Mouse (Mus musculus): ENCODE data around the gene Gm20388. TPM values are rescaled to one million over a fixed set of nuclear protein-coding genes. Genes with fewer than 3 reads are reported as not detected.

Gm20388 gene
- polyA plus RNA-seq, 1 experiment from 2014 or later = not detected

GRCm38 (mm10) chr8:120416173-120416521 lies 505.5 kb downstream of the Gm20388 start:
- Histone ChIP-seq H3K27me3 (replicated peaks) (peaks cover 66% of the 10 kb centered on the region), H3K36me3 (no peaks in the 10 kb centered on the region), H3K4me1 (peaks cover 62% of the 10 kb centered on the region), H3K9me3 (replicated peaks) (no peaks in the 10 kb centered on the region), H3K4me2 (peak overlapping the region; percentile 55), H3K9ac (no peak overlapping the region), H3K27ac (0 out of 2 replicates have a peak overlapping the region, but pooled peaks have one; percentile 80), H3K4me3 (no peak overlapping the region)
- ATAC-seq = no peak
- WGBS (ENCODE audit: insufficient replicate concordance) = 56% methylated on average over 8 of the region's 8 CpGs

- Histone ChIP-seq H3K27ac (peak overlapping the region; percentile 80), H3K4me1 (peaks cover 65% of the 10 kb centered on the region), H3K27me3 (replicated peaks) (peaks cover 62% of the 10 kb centered on the region), H3K4me3 (no peak overlapping the region), H3K4me2 (peak overlapping the region; percentile 55), H3K9me3 (replicated peaks) (no peaks in the 10 kb centered on the region), H3K36me3 (no peaks in the 10 kb centered on the region), H3K9ac (peak overlapping the region; percentile 54)
- peak; percentile 22; the same call in 1 of the 2 replicates for ATAC-seq
- WGBS (ENCODE audit: insufficient replicate concordance) = 26% methylated on average over 33 of the region's 33 CpGs
Measured at GRCm38 (mm10) chr8:120416522-120417394, 506.1 kb downstream of the Gm20388 start.

GRCm38 (mm10) chr8:120418188-120418587 lies 507.5 kb downstream of the Gm20388 start:
- 68% methylated on average over 5 of the region's 5 CpGs for WGBS (ENCODE audit: insufficient replicate concordance)
- H3K9ac ChIP-seq = no peak overlapping the region
- H3K4me1 ChIP-seq = peaks cover 73% of the 10 kb centered on the region
- no peak overlapping the region for H3K4me2 ChIP-seq
- H3K4me3 ChIP-seq = no peak overlapping the region
- no peak for ATAC-seq
- H3K27ac ChIP-seq = no peak overlapping the region
- no peaks in the 10 kb centered on the region for H3K36me3 ChIP-seq
- no peaks in the 10 kb centered on the region for H3K9me3 ChIP-seq (replicated peaks)
- H3K27me3 ChIP-seq (replicated peaks) = peaks cover 48% of the 10 kb centered on the region

GRCm38 (mm10) chr8:120419675-120420074 lies 509.0 kb downstream of the Gm20388 start:
- H3K36me3 ChIP-seq = no peaks in the 10 kb centered on the region
- no peak overlapping the region for H3K27ac ChIP-seq
- H3K4me3 ChIP-seq = no peak overlapping the region
- H3K4me2 ChIP-seq = no peak overlapping the region
- peaks cover 35% of the 10 kb centered on the region for H3K27me3 ChIP-seq (replicated peaks)
- 75% methylated on average over 9 of the region's 9 CpGs for WGBS (ENCODE audit: insufficient replicate concordance)
- peaks cover 88% of the 10 kb centered on the region for H3K4me1 ChIP-seq
- H3K9ac ChIP-seq = no peak overlapping the region
- no peak for ATAC-seq
- no peaks in the 10 kb centered on the region for H3K9me3 ChIP-seq (replicated peaks)

- Histone ChIP-seq H3K9ac (0 out of 2 replicates have a peak overlapping the region, but pooled peaks have one; percentile 37), H3K27me3 (replicated peaks) (peaks cover 32% of the 10 kb centered on the region), H3K27ac (no peak overlapping the region), H3K36me3 (no peaks in the 10 kb centered on the region), H3K9me3 (replicated peaks) (no peaks in the 10 kb centered on the region), H3K4me1 (peaks cover 93% of the 10 kb centered on the region), H3K4me2 (no peak overlapping the region), H3K4me3 (no peak overlapping the region)
- ATAC-seq = 0 out of 2 replicates have a peak, but pooled peaks have one; percentile 11
- 20% methylated on average over 5 of the region's 5 CpGs for WGBS (ENCODE audit: insufficient replicate concordance)
Measured at GRCm38 (mm10) chr8:120420226-120420625, 509.6 kb downstream of the Gm20388 start.

- H3K9ac ChIP-seq = no peak overlapping the region
- WGBS (ENCODE audit: insufficient replicate concordance) = 30% methylated on average over 9 of the region's 9 CpGs
Measured at GRCm38 (mm10) chr8:120421638-120422037, 511.0 kb downstream of the Gm20388 start.

GRCm38 (mm10) chr8:120422236-120422635 lies 511.6 kb downstream of the Gm20388 start:
- no peaks in the 10 kb centered on the region for H3K9me3 ChIP-seq (replicated peaks)
- H3K36me3 ChIP-seq = no peaks in the 10 kb centered on the region
- no peak for ATAC-seq
- H3K4me3 ChIP-seq = no peak overlapping the region
- no peak overlapping the region for H3K4me2 ChIP-seq
- no peak overlapping the region for H3K9ac ChIP-seq
- 74% methylated on average over 8 of the region's 8 CpGs for WGBS (ENCODE audit: insufficient replicate concordance)
- no peak overlapping the region for H3K27ac ChIP-seq
- peaks cover 96% of the 10 kb centered on the region for H3K4me1 ChIP-seq
- H3K27me3 ChIP-seq (replicated peaks) = peaks cover 18% of the 10 kb centered on the region; the same call in 1 of the 2 replicates

More at GRCm38 (mm10) chr8:120421638-120422037, 511.0 kb downstream of the Gm20388 start:
- ATAC-seq = no peak
- Histone ChIP-seq H3K4me3 (no peak overlapping the region), H3K27ac (no peak overlapping the region), H3K4me1 (peaks cover 96% of the 10 kb centered on the region), H3K9me3 (replicated peaks) (no peaks in the 10 kb centered on the region), H3K36me3 (no peaks in the 10 kb centered on the region), H3K4me2 (no peak overlapping the region), H3K27me3 (replicated peaks) (peaks cover 21% of the 10 kb centered on the region; the same call in 1 of the 2 replicates)

- Histone ChIP-seq H3K27me3 (replicated peaks) (peaks cover 10% of the 10 kb centered on the region; the same call in 1 of the 2 replicates), H3K4me1 (peaks cover 96% of the 10 kb centered on the region), H3K9me3 (replicated peaks) (no peaks in the 10 kb centered on the region), H3K4me3 (no peak overlapping the region), H3K9ac (no peak overlapping the region), H3K36me3 (no peaks in the 10 kb centered on the region), H3K27ac (no peak overlapping the region), H3K4me2 (no peak overlapping the region)
- no peak for ATAC-seq
- 17% methylated on average over 7 of the region's 7 CpGs for WGBS (ENCODE audit: insufficient replicate concordance)
Measured at GRCm38 (mm10) chr8:120423576-120423975, 512.9 kb downstream of the Gm20388 start.

- H3K9me3 ChIP-seq (replicated peaks) = no peaks in the 10 kb centered on the region
- H3K4me2 ChIP-seq = no peak overlapping the region
- WGBS (ENCODE audit: insufficient replicate concordance) = 73% methylated on average over 4 of the region's 4 CpGs
- no peak overlapping the region for H3K9ac ChIP-seq
- peaks cover 94% of the 10 kb centered on the region for H3K4me1 ChIP-seq
- H3K4me3 ChIP-seq = no peak overlapping the region
- peak overlapping the region; percentile 74; the same call in 1 of the 2 replicates for H3K27ac ChIP-seq
- no peaks in the 10 kb centered on the region for H3K36me3 ChIP-seq
- H3K27me3 ChIP-seq (replicated peaks) = 0 out of 2 replicates have a peak, but pooled peaks cover 3% of the 10 kb centered on the region
- no peak for ATAC-seq
Measured at GRCm38 (mm10) chr8:120424829-120425198, 514.2 kb downstream of the Gm20388 start.

- Histone ChIP-seq H3K9me3 (replicated peaks) (no peaks in the 10 kb centered on the region), H3K27ac (peak overlapping the region; percentile 74), H3K4me3 (no peak overlapping the region), H3K4me1 (peaks cover 89% of the 10 kb centered on the region), H3K36me3 (no peaks in the 10 kb centered on the region), H3K9ac (peak overlapping the region; percentile 27; the same call in 1 of the 2 replicates), H3K27me3 (replicated peaks) (no peaks in the 10 kb centered on the region), H3K4me2 (peak overlapping the region; percentile 20)
- ATAC-seq = peak; percentile 66
- WGBS (ENCODE audit: insufficient replicate concordance) = 31% methylated on average over 7 of the region's 8 CpGs
Measured at GRCm38 (mm10) chr8:120425199-120425941, 514.7 kb downstream of the Gm20388 start.

GRCm38 (mm10) chr8:120426105-120426504 lies 515.5 kb downstream of the Gm20388 start:
- H3K9me3 ChIP-seq (replicated peaks) = no peaks in the 10 kb centered on the region
- peak; percentile 53 for ATAC-seq
- H3K9ac ChIP-seq = peak overlapping the region; percentile 9; the same call in 1 of the 2 replicates
- 12% methylated on average over 1 of the region's 1 CpGs for WGBS (ENCODE audit: insufficient replicate concordance)
- peak overlapping the region; percentile 20; the same call in 1 of the 2 replicates for H3K4me2 ChIP-seq
- 0 out of 2 replicates have a peak, but pooled peaks cover 3% of the 10 kb centered on the region for H3K27me3 ChIP-seq (replicated peaks)
- no peak overlapping the region for H3K4me3 ChIP-seq
- H3K36me3 ChIP-seq = no peaks in the 10 kb centered on the region
- H3K27ac ChIP-seq = peak overlapping the region; percentile 50; the same call in 1 of the 2 replicates
- peaks cover 82% of the 10 kb centered on the region for H3K4me1 ChIP-seq

Measured in liver, embryonic 12.5 days (tissue).